Mouse (Mus musculus): ENCODE measurements around the gene Zranb3. TPM values are rescaled to one million over a fixed set of nuclear protein-coding genes. Genes with fewer than 3 reads are reported as not detected.

Gene Zranb3
- polyA plus RNA-seq, 1 experiment from 2014 or later, result 6.5 TPM

GRCm38 (mm10) chr1:127952276-127952675, 150.6 kb downstream of the Zranb3 start:
- WGBS, result 89% methylated on average over 4 of the region's 4 CpGs
- DNase-seq (ENCODE audit: low spot score) (no peak), ATAC-seq (no peak)
- no peak overlapping the region for H3K27ac ChIP-seq (ENCODE audit: low read depth, low read length)
- no peaks in the 10 kb centered on the region for H3K27me3 ChIP-seq (replicated peaks; ENCODE audit: control insufficient read depth, insufficient read depth, low read length)
- H3K4me2 ChIP-seq (ENCODE audit: low read length), result no peak overlapping the region
- H3K4me3 ChIP-seq (ENCODE audit: low read depth, low read length), result no peak overlapping the region
- no peak overlapping the region for H3K9ac ChIP-seq (ENCODE audit: low read length)
- H3K4me1 ChIP-seq (ENCODE audit: control insufficient read depth, insufficient read depth, low read length), result no peaks in the 10 kb centered on the region
- H3K9me3 ChIP-seq (replicated peaks; ENCODE audit: control insufficient read depth, low read length), result no peaks in the 10 kb centered on the region
- no peaks in the 10 kb centered on the region; the same call in 1 of the 2 replicates for H3K36me3 ChIP-seq (ENCODE audit: control insufficient read depth, insufficient read depth, low read length)

DNA sequence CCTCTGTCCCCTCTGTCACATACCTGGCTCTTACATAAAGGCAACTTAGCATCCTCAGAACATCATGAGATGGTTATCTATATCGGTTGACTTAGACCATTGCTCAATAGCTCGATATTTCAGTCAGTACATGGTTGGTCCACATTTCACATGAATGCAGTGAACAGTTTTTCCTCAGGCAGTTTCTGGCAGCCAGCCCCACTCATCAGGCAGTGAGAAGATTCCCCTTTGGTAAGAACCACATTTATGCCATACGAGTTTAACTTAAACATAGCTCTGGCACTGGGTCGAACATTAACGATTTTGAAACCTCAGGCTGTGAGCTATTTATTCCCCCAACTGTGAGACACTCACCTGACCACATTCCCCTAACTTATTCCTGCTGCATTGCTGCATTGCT, 154.1 kb downstream of the Zranb3 start:
- no peaks in the 10 kb centered on the region for H3K4me1 ChIP-seq (ENCODE audit: control insufficient read depth, insufficient read depth, low read length)
- H3K4me2 ChIP-seq (ENCODE audit: low read length), result no peak overlapping the region
- DNase-seq (ENCODE audit: low spot score), result no peak
- H3K27ac ChIP-seq (ENCODE audit: low read depth, low read length), result no peak overlapping the region
- H3K9ac ChIP-seq (ENCODE audit: low read length), result no peak overlapping the region
- peaks cover 9% of the 10 kb centered on the region for H3K36me3 ChIP-seq (ENCODE audit: control insufficient read depth, insufficient read depth, low read length)
- no peak for ATAC-seq
- WGBS, result 93% methylated on average over 5 of the region's 5 CpGs
- H3K9me3 ChIP-seq (replicated peaks; ENCODE audit: control insufficient read depth, low read length), result no peaks in the 10 kb centered on the region
- H3K4me3 ChIP-seq (ENCODE audit: low read depth, low read length), result no peak overlapping the region
- no peaks in the 10 kb centered on the region for H3K27me3 ChIP-seq (replicated peaks; ENCODE audit: control insufficient read depth, insufficient read depth, low read length)

GRCm38 (mm10) chr1:127946615-127947249, 156.1 kb downstream of the Zranb3 start:
- ATAC-seq (no peak), DNase-seq (ENCODE audit: low spot score) (no peak)
- no peaks in the 10 kb centered on the region for H3K9me3 ChIP-seq (replicated peaks; ENCODE audit: control insufficient read depth, low read length)
- no peaks in the 10 kb centered on the region for H3K27me3 ChIP-seq (replicated peaks; ENCODE audit: control insufficient read depth, insufficient read depth, low read length)
- no peak overlapping the region for H3K4me3 ChIP-seq (ENCODE audit: low read depth, low read length)
- peaks cover 28% of the 10 kb centered on the region for H3K36me3 ChIP-seq (ENCODE audit: control insufficient read depth, insufficient read depth, low read length)
- H3K27ac ChIP-seq (ENCODE audit: low read depth, low read length), result no peak overlapping the region
- H3K4me2 ChIP-seq (ENCODE audit: low read length), result no peak overlapping the region
- WGBS, result 93% methylated on average over 5 of the region's 5 CpGs
- H3K9ac ChIP-seq (ENCODE audit: low read length), result no peak overlapping the region
- no peaks in the 10 kb centered on the region for H3K4me1 ChIP-seq (ENCODE audit: control insufficient read depth, insufficient read depth, low read length)

- Histone ChIP-seq H3K9ac (ENCODE audit: low read length) (no peak overlapping the region), H3K36me3 (ENCODE audit: control insufficient read depth, insufficient read depth, low read length) (peaks cover 34% of the 10 kb centered on the region), H3K9me3 (replicated peaks; ENCODE audit: control insufficient read depth, low read length) (no peaks in the 10 kb centered on the region), H3K4me1 (ENCODE audit: control insufficient read depth, insufficient read depth, low read length) (no peaks in the 10 kb centered on the region), H3K27ac (ENCODE audit: low read depth, low read length) (no peak overlapping the region), H3K4me2 (ENCODE audit: low read length) (no peak overlapping the region), H3K27me3 (replicated peaks; ENCODE audit: control insufficient read depth, insufficient read depth, low read length) (no peaks in the 10 kb centered on the region), H3K4me3 (ENCODE audit: low read depth, low read length) (no peak overlapping the region)
- DNase-seq (ENCODE audit: low spot score), result no peak
- ATAC-seq, result no peak
- WGBS, result 90% methylated on average over 3 of the region's 3 CpGs
These were observed 156.9 kb downstream of the Zranb3 start for GRCm38 (mm10) chr1:127945696-127946575.

DNA sequence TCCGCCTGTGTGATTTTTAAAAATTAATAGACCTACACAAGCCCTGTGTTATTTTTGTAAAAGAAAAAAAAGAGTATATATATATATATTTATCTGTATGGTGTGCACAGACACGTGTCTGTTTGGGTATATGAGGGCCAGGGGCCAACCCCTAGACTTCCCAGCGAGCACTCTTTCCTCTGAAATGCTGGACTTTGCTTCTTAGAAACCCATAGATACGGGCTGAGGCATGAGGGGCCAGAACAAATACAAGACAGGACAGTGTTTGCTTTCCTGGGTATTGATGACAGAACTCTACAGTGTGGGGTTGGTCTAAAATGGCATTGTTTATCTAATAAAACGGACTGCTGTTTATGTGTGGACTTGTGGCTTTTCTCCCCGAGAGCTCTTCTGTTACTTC, 159.3 kb downstream of the Zranb3 start:
- Histone ChIP-seq H3K27me3 (replicated peaks; ENCODE audit: control insufficient read depth, insufficient read depth, low read length) (no peaks in the 10 kb centered on the region), H3K36me3 (ENCODE audit: control insufficient read depth, insufficient read depth, low read length) (peaks cover 58% of the 10 kb centered on the region), H3K9me3 (replicated peaks; ENCODE audit: control insufficient read depth, low read length) (no peaks in the 10 kb centered on the region), H3K4me3 (ENCODE audit: low read depth, low read length) (no peak overlapping the region), H3K9ac (ENCODE audit: low read length) (no peak overlapping the region), H3K4me2 (ENCODE audit: low read length) (no peak overlapping the region), H3K27ac (ENCODE audit: low read depth, low read length) (no peak overlapping the region), H3K4me1 (ENCODE audit: control insufficient read depth, insufficient read depth, low read length) (no peaks in the 10 kb centered on the region)
- DNase-seq (ENCODE audit: low spot score) (no peak), ATAC-seq (no peak)
- WGBS, result 90% methylated on average over 6 of the region's 6 CpGs

DNA sequence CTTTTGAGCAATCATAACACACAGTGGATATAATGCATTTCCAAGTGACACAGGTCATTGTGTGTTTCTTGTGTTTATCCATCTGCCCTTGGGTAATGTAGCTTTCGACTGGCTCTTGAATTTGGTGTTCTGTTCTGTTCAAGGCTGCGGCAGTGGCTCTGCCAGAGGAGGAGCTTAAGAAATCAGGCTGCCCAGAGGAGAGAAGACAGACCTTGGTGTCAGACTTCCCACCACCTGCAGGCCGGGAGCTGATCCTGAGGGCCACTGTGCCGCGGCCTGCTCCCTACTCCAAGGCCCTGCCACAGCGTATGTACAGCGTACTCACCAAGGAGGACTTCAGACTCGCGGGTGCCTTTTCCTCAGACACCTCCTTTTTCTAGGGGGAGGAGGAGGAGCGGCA, 160.6 kb downstream of the Zranb3 start:
- Histone ChIP-seq H3K9ac (ENCODE audit: low read length) (no peak overlapping the region), H3K36me3 (ENCODE audit: control insufficient read depth, insufficient read depth, low read length) (peaks cover 71% of the 10 kb centered on the region), H3K9me3 (replicated peaks; ENCODE audit: control insufficient read depth, low read length) (no peaks in the 10 kb centered on the region), H3K4me3 (ENCODE audit: low read depth, low read length) (no peak overlapping the region), H3K27ac (ENCODE audit: low read depth, low read length) (no peak overlapping the region), H3K4me2 (ENCODE audit: low read length) (no peak overlapping the region), H3K27me3 (replicated peaks; ENCODE audit: control insufficient read depth, insufficient read depth, low read length) (no peaks in the 10 kb centered on the region), H3K4me1 (ENCODE audit: control insufficient read depth, insufficient read depth, low read length) (no peaks in the 10 kb centered on the region)
- no peak for DNase-seq (ENCODE audit: low spot score)
- no peak for ATAC-seq
- WGBS, result 95% methylated on average over 10 of the region's 10 CpGs

DNA sequence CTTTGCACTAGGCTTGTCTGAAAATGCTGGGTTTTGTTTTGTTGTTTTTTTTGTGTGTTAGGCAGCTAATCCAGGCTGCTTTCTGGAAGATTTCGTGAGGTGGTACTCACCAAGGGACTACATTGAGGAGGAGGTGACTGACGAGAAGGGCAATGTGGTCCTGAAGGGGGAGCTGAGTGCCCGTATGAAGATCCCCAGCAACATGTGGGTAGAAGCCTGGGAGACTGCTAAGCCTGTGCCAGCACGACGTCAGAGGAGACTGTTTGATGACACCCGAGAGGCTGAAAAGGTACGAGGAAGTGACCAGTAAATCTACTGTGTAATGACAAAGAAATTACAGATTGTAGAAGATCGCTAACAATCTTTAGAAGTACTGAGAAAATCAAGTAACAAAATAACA, 165.6 kb downstream of the Zranb3 start:
- WGBS, result 82% methylated on average over 8 of the region's 8 CpGs
- H3K4me2 ChIP-seq (ENCODE audit: low read length), result no peak overlapping the region
- no peaks in the 10 kb centered on the region for H3K27me3 ChIP-seq (replicated peaks; ENCODE audit: control insufficient read depth, insufficient read depth, low read length)
- ATAC-seq (no peak), DNase-seq (ENCODE audit: low spot score) (no peak)
- H3K9me3 ChIP-seq (replicated peaks; ENCODE audit: control insufficient read depth, low read length), result no peaks in the 10 kb centered on the region
- no peaks in the 10 kb centered on the region for H3K4me1 ChIP-seq (ENCODE audit: control insufficient read depth, insufficient read depth, low read length)
- peaks cover 69% of the 10 kb centered on the region for H3K36me3 ChIP-seq (ENCODE audit: control insufficient read depth, insufficient read depth, low read length)
- no peak overlapping the region for H3K27ac ChIP-seq (ENCODE audit: low read depth, low read length)
- no peak overlapping the region for H3K4me3 ChIP-seq (ENCODE audit: low read depth, low read length)
- no peak overlapping the region for H3K9ac ChIP-seq (ENCODE audit: low read length)

GRCm38 (mm10) chr1:127934322-127934721, 168.5 kb downstream of the Zranb3 start:
- Histone ChIP-seq H3K27me3 (replicated peaks; ENCODE audit: control insufficient read depth, insufficient read depth, low read length) (no peaks in the 10 kb centered on the region), H3K9ac (ENCODE audit: low read length) (no peak overlapping the region), H3K36me3 (ENCODE audit: control insufficient read depth, insufficient read depth, low read length) (peaks cover 61% of the 10 kb centered on the region), H3K4me2 (ENCODE audit: low read length) (no peak overlapping the region), H3K9me3 (replicated peaks; ENCODE audit: control insufficient read depth, low read length) (no peaks in the 10 kb centered on the region), H3K4me3 (ENCODE audit: low read depth, low read length) (no peak overlapping the region), H3K27ac (ENCODE audit: low read depth, low read length) (no peak overlapping the region), H3K4me1 (ENCODE audit: control insufficient read depth, insufficient read depth, low read length) (no peaks in the 10 kb centered on the region)
- no peak for ATAC-seq
- WGBS, result 94% methylated on average over 5 of the region's 5 CpGs
- no peak for DNase-seq (ENCODE audit: low spot score)

GRCm38 (mm10) chr1:127933405-127933804, 169.4 kb downstream of the Zranb3 start:
- H3K27ac ChIP-seq (ENCODE audit: low read depth, low read length), result no peak overlapping the region
- no peak overlapping the region for H3K4me2 ChIP-seq (ENCODE audit: low read length)
- DNase-seq (ENCODE audit: low spot score) (no peak), ATAC-seq (no peak)
- no peaks in the 10 kb centered on the region for H3K27me3 ChIP-seq (replicated peaks; ENCODE audit: control insufficient read depth, insufficient read depth, low read length)
- no peaks in the 10 kb centered on the region for H3K9me3 ChIP-seq (replicated peaks; ENCODE audit: control insufficient read depth, low read length)
- 86% methylated on average over 2 of the region's 2 CpGs for WGBS
- no peak overlapping the region for H3K9ac ChIP-seq (ENCODE audit: low read length)
- peaks cover 52% of the 10 kb centered on the region for H3K36me3 ChIP-seq (ENCODE audit: control insufficient read depth, insufficient read depth, low read length)
- H3K4me1 ChIP-seq (ENCODE audit: control insufficient read depth, insufficient read depth, low read length), result no peaks in the 10 kb centered on the region
- H3K4me3 ChIP-seq (ENCODE audit: low read depth, low read length), result no peak overlapping the region
